Mouse (Mus musculus) intestine, postnatal 0 days (tissue): ENCODE measurements at regions not wholly inside any gene's neighbourhood (a gene's known extent, or its start where the extent isn't known, plus 50 kb on each side); places are given as distances from the start of the nearest gene placed in this dataset.

Experiments used
- ATAC-seq: fragments of 200-750 bp; cut with Nextera tagmentation; 2 replicates; pipeline ENCODE4 v1.8.0; 2017; ENCODE audit warnings: mild to moderate bottlenecking, moderate TSS enrichment, moderate library complexity
- H3K27ac ChIP-seq: fragments of 300-500 bp; sonication (generic); 2 replicates; pipeline ENCODE4 v1.5.1; 2014; ENCODE audit warnings: mild to moderate bottlenecking, low read depth, low read length, moderate library complexity
- H3K27me3 ChIP-seq: fragments of 300-500 bp; sonication (generic); replicated peaks from 2 replicates; pipeline ENCODE4 v1.6.1; 2014; ENCODE audit warnings: low read length, mixed read lengths; ENCODE audit not compliant: control insufficient read depth, insufficient read depth
- H3K36me3 ChIP-seq: fragments of 300-500 bp; sonication (generic); 2 replicates; pipeline ENCODE4 v1.6.1; 2014; ENCODE audit warnings: mild to moderate bottlenecking, moderate library complexity; ENCODE audit not compliant: control insufficient read depth, insufficient read depth
- H3K4me1 ChIP-seq: fragments of 300-500 bp; sonication (generic); replicated peaks from 2 replicates; pipeline ENCODE4 v1.6.1; 2014; ENCODE audit warnings: antibody characterized with exemption, low read length, mixed read lengths; ENCODE audit not compliant: control insufficient read depth, insufficient read depth
- H3K4me2 ChIP-seq: fragments of 300-500 bp; sonication (generic); replicated peaks from 2 replicates; pipeline ENCODE4 v1.6.1; 2014; ENCODE audit warnings: low read depth, mild to moderate bottlenecking, moderate library complexity
- H3K4me3 ChIP-seq: fragments of 300-500 bp; sonication (generic); 2 replicates; pipeline ENCODE4 v1.5.1; 2014; ENCODE audit warnings: low read depth, low read length
- H3K9ac ChIP-seq: fragments of 300-500 bp; sonication (generic); 2 replicates; pipeline ENCODE4 v1.6.1; 2014; ENCODE audit warnings: mild to moderate bottlenecking, low read depth, low read length
- H3K9me3 ChIP-seq: fragments of 300-500 bp; sonication (generic); 2 replicates; pipeline ENCODE4 v1.6.1; 2016; ENCODE audit warnings: mixed run types; ENCODE audit not compliant: control insufficient read depth
- CTCF ChIP-seq: sonication (generic); IDR thresholded peaks from 2 replicates; pipeline ENCODE4 v1.5.1; 2016; ENCODE audit warnings: low read depth, mild to moderate bottlenecking, control low read depth, antibody characterized with exemption, moderate library complexity
- WGBS: fragments of 180-500 bp; shearing (Covaris S2); extraction: QIAGEN DNeasy Blood & Tissue Kit; methylation state at CpG from one replicate; pipeline ENCODE4 v1.1.7; 2014; 5-methylcytosine and 5-hydroxymethylcytosine counted together

- TF ChIP-seq CTCF = no peak
- H3K9me3 ChIP-seq = no peaks in the 10 kb centered on the region
- no peak overlapping the region for H3K27ac ChIP-seq
- H3K36me3 ChIP-seq = no peaks in the 10 kb centered on the region
- H3K4me2 ChIP-seq = no peak overlapping the region
- no peaks in the 10 kb centered on the region for H3K27me3 ChIP-seq
- H3K4me1 ChIP-seq = no peaks in the 10 kb centered on the region; the same call in 1 of the 2 replicates
- ATAC-seq = 0 out of 2 replicates have a peak, but pooled peaks have one; percentile 54
- H3K4me3 ChIP-seq = no peak overlapping the region
- 59% methylated on average over 11 of the region's 11 CpGs for WGBS
- no peak overlapping the region for H3K9ac ChIP-seq
Measured at GRCm38 (mm10) chr1:155472112-155472955, 55.1 kb upstream of the Xpr1 start.

- Histone ChIP-seq H3K4me2 (no peak overlapping the region), H3K4me1 (no peaks in the 10 kb centered on the region; the same call in 1 of the 2 replicates), H3K9me3 (no peaks in the 10 kb centered on the region), H3K4me3 (no peak overlapping the region), H3K27me3 (no peaks in the 10 kb centered on the region), H3K27ac (no peak overlapping the region), H3K9ac (no peak overlapping the region), H3K36me3 (no peaks in the 10 kb centered on the region)
- no peak for ATAC-seq
- TF ChIP-seq CTCF = no peak
- WGBS = 75% methylated on average over 5 of the region's 5 CpGs
Measured at GRCm38 (mm10) chr1:155472956-155473646, 55.9 kb upstream of the Xpr1 start.

DNA sequence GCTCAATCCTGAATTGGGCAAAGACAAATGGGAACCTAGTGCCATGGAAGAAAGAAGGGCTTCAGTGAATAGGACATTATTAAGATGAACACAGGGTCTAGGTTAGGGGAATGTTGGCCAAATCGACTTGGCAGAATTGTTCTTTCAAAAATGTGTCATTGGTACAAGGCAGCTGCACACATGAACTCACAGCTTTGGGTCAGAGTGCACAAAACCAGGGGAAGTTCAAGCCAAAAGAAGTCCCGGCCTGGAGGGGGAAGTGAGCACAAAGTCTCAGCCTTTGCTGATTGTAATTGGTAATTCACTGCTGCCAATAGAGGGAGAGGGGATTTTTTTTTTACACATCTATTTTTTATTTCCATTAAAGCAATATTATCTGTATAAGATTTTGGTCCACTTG lies 57.8 kb upstream of the Xpr1 start:
- H3K27ac ChIP-seq = no peak overlapping the region
- WGBS = 57% methylated on average over 2 of the region's 2 CpGs
- H3K9me3 ChIP-seq = no peaks in the 10 kb centered on the region
- no peaks in the 10 kb centered on the region; the same call in 1 of the 2 replicates for H3K4me1 ChIP-seq
- no peak overlapping the region for H3K9ac ChIP-seq
- H3K4me3 ChIP-seq = no peak overlapping the region
- ATAC-seq = no peak
- TF ChIP-seq CTCF = no peak
- H3K27me3 ChIP-seq = no peaks in the 10 kb centered on the region
- H3K4me2 ChIP-seq = no peak overlapping the region
- no peaks in the 10 kb centered on the region for H3K36me3 ChIP-seq

DNA sequence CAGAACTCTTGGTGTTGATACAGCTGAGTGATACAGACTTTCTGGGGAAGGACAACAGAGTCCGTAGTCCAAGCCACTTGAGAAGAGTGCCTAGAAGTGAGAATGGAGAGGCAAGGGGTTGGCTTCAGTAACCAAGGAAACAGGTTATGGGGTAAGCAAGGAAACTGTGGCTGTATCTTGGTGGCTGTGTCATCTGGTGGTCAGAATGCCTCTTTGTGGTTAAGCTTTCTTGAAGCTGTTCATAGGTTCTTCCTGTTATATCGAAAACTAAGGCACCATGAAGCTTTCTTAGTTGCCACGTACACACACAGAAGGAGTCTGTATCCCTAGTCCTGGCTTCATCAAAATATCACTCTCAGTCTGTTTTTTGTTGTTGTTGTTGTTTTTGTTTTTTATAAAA lies 59.0 kb upstream of the Xpr1 start:
- no peak for ATAC-seq
- Histone ChIP-seq H3K4me3 (no peak overlapping the region), H3K27ac (no peak overlapping the region), H3K36me3 (no peaks in the 10 kb centered on the region), H3K9me3 (no peaks in the 10 kb centered on the region), H3K4me2 (no peak overlapping the region), H3K4me1 (no peaks in the 10 kb centered on the region; the same call in 1 of the 2 replicates), H3K27me3 (no peaks in the 10 kb centered on the region), H3K9ac (no peak overlapping the region)
- TF ChIP-seq CTCF = no peak
- WGBS = 88% methylated on average over 3 of the region's 3 CpGs

DNA sequence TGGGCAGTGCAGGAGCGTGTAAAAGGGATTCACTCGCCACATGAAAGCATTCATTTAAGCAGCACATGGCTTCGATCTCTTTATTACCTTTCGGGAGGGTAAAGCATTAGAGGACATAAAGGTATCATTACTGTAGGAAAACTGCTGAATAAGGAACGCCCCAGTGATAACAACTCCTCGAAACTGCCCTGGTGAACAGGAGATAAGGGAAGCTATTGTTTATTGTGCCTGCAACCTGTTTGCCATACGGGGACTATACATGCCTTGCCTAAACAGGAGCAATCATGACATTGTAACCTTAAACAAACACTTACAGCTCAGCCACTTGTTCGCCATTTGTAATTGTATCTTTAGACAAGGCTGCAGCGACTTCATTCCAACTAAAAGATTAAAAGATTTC lies 64.9 kb upstream of the Xpr1 start:
- H3K9ac ChIP-seq = no peak overlapping the region
- no peaks in the 10 kb centered on the region for H3K36me3 ChIP-seq
- no peaks in the 10 kb centered on the region for H3K9me3 ChIP-seq
- 17% methylated on average over 9 of the region's 9 CpGs for WGBS
- H3K4me2 ChIP-seq = peak overlapping the region; percentile 24; the same call in 1 of the 2 replicates
- H3K27me3 ChIP-seq = no peaks in the 10 kb centered on the region
- TF ChIP-seq CTCF = no peak
- H3K27ac ChIP-seq = no peak overlapping the region
- ATAC-seq = 0 out of 2 replicates have a peak, but pooled peaks have one; percentile 25
- no peak overlapping the region for H3K4me3 ChIP-seq
- H3K4me1 ChIP-seq = no peaks in the 10 kb centered on the region; the same call in 1 of the 2 replicates

- Histone ChIP-seq H3K4me1 (no peaks in the 10 kb centered on the region; the same call in 1 of the 2 replicates), H3K27me3 (no peaks in the 10 kb centered on the region), H3K4me3 (no peak overlapping the region), H3K36me3 (no peaks in the 10 kb centered on the region), H3K9me3 (no peaks in the 10 kb centered on the region), H3K9ac (no peak overlapping the region), H3K27ac (no peak overlapping the region), H3K4me2 (no peak overlapping the region)
- WGBS = 71% methylated on average over 5 of the region's 5 CpGs
- no peak for TF ChIP-seq CTCF
- no peak for ATAC-seq
Measured at GRCm38 (mm10) chr1:155482760-155483159, 65.5 kb upstream of the Xpr1 start.
